Mouse (Mus musculus) G1E-ER4 (cell line): ENCODE results near the gene Prss57. TPM values are rescaled to one million over a fixed set of nuclear protein-coding genes. Genes with fewer than 3 reads are reported as not detected.

Experiments used
- GATA1 ChIP-seq: IDR thresholded peaks from one replicate; pipeline ENCODE4 v1.8.0; 2012; ENCODE audit warnings: low read length, inconsistent platforms
- polyA plus RNA-seq: library from polyadenylated mRNA; stranded (reverse); fragments of >175 nt; gene quantifications from 2 replicates; pipeline ENCODE4 v1.2.3, GENCODE M21; 2012

The Prss57 gene
- polyA plus RNA-seq, 1 experiment: not detected

DNA sequence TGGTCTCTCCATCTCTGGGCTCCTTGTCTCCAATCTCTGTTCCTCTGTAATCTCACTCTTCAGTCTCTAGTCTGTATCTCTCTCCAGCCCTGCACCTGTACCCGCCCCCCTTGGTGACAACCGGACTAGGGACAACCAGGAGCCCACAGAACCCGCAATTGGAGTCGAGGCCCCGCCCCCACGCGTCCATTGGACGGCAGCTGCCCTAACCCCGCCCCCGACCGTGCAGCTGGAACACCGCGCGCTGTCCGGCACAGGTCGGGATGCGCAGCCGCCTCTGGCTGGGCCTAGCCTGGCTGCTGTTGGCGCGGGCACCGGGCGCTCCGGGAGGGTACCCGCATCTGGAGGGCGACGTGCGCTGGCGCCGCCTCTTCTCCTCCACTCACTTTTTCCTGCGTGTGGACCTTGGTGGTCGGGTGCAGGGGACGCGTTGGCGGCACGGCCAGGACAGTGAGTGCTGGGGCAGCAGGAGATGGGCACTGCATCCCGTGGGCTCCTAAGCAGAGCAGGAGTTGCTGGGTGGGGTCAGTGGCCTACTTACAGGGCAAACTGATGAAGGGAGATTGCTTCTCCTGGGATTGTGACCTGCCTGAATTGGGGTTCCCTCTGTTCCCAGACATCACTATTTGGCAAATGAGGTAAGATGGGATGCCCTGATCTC is 35.8 kb downstream of the Prss57 start, which contains the start of gene Fgf22:
TSS of gene Fgf22 (plus strand) at position 221 of the 661 bp plus-strand sequence.
- no peak for TF ChIP-seq GATA1

DNA sequence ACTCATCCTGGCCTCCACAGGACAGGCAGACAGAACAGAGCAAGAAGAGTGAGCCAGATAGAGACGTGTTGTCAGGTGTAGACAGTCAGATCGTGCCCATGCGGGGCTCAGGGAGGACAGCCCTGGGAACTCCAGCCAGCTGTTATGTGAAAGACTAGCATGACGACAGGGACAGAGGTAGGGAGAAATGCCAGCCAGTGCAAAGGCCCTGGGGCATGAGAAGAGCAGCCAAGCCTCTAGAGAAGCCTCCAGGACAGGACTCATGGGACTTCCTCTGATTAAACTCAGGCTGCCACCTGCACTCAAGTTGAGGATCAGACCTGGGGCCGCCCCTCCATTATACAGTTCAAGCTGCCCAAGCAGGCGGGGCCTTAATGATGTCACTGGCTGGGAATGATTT is 42.3 kb downstream of the Prss57 start:
- TF ChIP-seq GATA1: no peak

DNA sequence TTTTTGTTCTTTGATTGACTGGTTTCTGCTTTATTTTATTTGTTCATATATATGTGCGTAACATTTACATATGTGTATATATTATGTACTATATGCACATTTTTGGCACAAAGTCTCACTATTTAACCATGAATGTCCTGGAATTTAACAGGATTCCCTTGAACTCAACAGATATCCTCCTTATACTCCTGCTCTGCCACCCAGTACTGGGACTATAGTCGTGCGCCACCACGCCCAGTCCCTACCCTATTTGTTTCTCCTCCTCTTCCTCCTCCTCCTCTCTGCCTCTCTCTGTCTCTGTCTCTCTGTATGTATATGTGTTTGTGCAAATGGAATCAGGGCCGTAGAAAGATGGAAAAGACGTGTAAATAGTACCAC is 44.0 kb downstream of the Prss57 start:
- TF ChIP-seq GATA1: no peak

GRCm38 (mm10) chr10:79745898-79746773 is 44.6 kb downstream of the Prss57 start, which contains the start of gene Polrmt:
TSS of gene Polrmt (minus strand) at chr10:79746581.
- TF ChIP-seq GATA1: no peak

DNA sequence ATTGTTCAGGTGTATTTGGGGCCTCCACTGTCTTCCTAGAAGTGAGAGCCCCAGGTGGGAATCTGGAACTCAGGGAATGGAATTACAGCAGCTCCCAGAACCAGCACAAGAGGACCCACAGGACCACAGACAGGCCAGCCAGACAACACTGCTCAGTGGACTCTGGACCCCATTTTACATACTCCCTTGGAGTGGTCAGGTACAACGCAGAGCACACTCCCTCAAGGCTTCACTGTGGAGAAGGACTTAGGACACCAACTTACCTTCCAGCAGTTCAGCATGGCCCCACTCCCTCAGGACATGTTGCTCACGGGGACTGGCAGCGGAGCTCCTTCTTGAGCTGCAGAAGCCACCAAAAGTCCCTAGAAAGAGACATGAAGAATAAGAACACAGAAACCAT is 45.4 kb downstream of the Prss57 start:
- no peak for TF ChIP-seq GATA1

DNA sequence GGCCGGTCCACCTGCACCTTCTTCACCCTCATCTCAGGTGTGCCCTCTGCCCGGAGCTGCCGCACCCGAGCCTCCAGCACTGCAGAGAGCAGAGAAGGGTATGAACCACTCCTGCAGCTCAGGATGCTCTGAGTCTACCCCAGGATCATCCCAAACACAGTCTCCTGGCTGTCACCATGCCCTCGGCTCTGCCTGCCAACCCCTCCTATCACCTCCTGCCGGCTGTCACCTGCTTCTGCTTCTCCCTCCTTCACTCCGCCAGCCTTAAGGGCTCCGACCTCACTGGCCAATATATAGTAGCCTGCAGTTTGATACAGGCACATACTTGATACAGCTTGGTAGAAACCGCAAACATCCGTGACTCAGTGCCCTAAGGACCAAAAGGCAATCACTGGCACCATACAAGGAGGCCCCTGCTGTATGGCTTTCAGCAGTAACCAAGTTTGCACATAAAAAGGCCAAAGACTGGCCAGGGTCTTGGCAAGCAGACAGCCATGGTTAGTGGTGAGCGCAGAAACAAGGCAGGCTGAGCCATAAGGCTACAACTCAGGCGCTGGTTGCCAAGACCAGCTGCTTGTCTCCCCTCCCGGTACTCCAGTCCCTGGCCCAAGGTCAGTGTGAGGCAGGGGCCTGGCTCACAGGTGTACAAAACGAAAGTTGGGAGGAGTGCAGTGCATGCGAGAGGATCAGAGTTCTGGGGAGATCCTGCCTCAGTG is 47.0 kb downstream of the Prss57 start:
- no peak for TF ChIP-seq GATA1

DNA sequence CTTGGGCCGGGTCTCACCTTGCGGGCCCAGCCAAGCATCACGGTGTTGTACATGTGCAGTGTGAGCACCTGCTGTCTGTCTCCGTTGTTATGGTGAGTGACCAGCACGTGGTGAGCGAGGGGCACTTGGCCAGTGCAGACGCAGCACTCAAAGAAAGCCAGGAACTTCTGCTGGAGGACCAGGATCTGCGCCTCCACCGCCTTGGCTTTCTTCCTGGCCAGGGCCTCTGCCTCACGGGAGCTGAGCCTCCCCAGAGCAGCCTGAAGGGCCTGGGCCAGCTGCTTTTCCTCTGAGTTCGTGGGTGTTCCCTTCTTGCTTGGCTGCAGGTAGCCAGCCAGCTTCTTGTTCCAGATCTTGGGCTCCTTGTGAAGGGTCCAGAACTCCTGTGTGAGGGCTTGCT is 47.6 kb downstream of the Prss57 start:
- no peak for TF ChIP-seq GATA1

GRCm38 (mm10) chr10:79740863-79741262 is 49.9 kb downstream of the Prss57 start:
- TF ChIP-seq GATA1: no peak

DNA sequence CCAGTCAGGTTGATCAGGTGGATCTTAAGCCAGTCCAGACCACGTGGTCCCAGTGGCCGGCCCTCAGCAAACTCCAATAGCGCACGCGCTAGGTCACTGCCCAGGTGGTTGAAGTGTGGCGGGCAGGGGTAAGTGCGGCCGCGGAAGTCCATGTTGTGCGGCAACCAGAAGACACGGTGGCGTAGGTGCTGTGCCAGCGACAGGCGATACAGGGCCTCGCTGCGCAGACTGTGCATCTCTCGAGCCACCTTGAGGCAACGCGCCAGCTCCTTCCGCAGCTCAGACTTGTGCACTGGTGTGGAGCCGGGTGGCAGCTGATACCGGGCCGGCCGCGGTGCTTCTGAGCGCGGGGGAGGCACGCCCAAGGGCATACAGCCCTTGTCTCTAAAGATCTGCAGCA is 51.5 kb downstream of the Prss57 start:
- no peak for TF ChIP-seq GATA1

GRCm38 (mm10) chr10:79738259-79738658 is 52.5 kb downstream of the Prss57 start:
- no peak for TF ChIP-seq GATA1

GRCm38 (mm10) chr10:79736706-79737105 is 54.1 kb downstream of the Prss57 start:
- TF ChIP-seq GATA1: no peak

GRCm38 (mm10) chr10:79735361-79735760 is 55.4 kb downstream of the Prss57 start:
- no peak for TF ChIP-seq GATA1

DNA sequence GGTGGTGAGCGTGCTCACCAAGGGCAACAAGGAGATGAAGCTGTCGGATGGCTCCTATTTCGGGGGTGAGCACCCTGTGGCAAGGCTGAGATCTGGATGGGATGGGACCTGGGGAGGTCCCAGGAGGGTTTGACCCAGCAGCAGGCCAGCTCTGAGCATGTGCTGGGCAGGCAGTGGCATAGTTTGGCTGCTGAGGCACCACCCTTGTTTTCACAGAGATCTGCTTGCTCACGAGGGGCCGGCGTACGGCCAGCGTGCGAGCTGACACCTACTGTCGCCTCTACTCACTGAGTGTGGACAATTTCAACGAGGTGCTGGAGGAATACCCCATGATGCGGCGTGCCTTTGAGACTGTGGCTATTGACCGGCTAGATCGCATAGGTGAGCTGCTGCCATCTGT is 56.9 kb downstream of the Prss57 start:
- TF ChIP-seq GATA1: no peak

DNA sequence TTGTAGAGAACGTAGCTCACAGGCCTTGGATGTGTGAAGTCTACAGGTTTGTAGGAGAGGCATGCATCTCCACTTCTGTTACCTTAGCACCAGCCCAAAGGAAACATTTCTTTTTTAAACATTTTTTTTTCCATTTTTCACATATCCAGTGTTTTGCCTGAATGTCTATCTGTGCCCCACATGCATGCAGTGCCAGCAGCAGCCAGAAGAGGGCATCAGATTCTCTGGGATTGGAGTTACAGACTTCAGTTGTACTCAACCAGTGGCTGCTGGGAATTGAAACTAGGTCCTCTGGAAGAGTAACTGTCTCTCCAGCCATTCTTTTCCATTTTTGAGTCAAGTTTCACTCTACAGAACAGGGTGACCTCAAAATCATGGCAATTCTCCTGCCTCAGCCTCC is 58.3 kb downstream of the Prss57 start:
- no peak for TF ChIP-seq GATA1

Other genes starting within 250 kb of the Prss57 start
- gene Mier2, start 235.8 kb downstream of the Prss57 start, polyA plus RNA-seq: 0.05 TPM in 1 of 2 replicates, not detected in the other
- not detected in 2 replicates for gene Theg, start 203.6 kb downstream of the Prss57 start, polyA plus RNA-seq
- not detected in 2 replicates for gene C2cd4c, start 176.9 kb downstream of the Prss57 start, polyA plus RNA-seq
- not detected in 2 replicates for gene Shc2, start 153.0 kb downstream of the Prss57 start, polyA plus RNA-seq
- not detected in 2 replicates for gene Odf3l2, start 145.2 kb downstream of the Prss57 start, polyA plus RNA-seq
- gene Madcam1, start 126.4 kb downstream of the Prss57 start, polyA plus RNA-seq: not detected in 2 replicates
- 119 and 126 TPM in 2 replicates for gene Tpgs1, start 121.6 kb downstream of the Prss57 start, polyA plus RNA-seq
- 540 and 646 TPM in 2 replicates for gene Cdc34, start 108.8 kb downstream of the Prss57 start, polyA plus RNA-seq
- 0.25 and 0.30 TPM in 2 replicates for gene Gzmm, start 101.9 kb downstream of the Prss57 start, polyA plus RNA-seq
- gene Bsg, start 86.5 kb downstream of the Prss57 start, polyA plus RNA-seq: 834 and 1,207 TPM in 2 replicates
- 0.49 and 0.78 TPM in 2 replicates for gene Hcn2, start 74.3 kb downstream of the Prss57 start, polyA plus RNA-seq
- gene Polrmt, start 44.4 kb downstream of the Prss57 start, polyA plus RNA-seq: 52.0 and 53.1 TPM in 2 replicates
- not detected in 2 replicates for gene Fgf22, start 35.9 kb downstream of the Prss57 start, polyA plus RNA-seq
- gene Rnf126, start 24.0 kb downstream of the Prss57 start, polyA plus RNA-seq: 373 and 414 TPM in 2 replicates
- gene Fstl3, start 13.7 kb downstream of the Prss57 start, polyA plus RNA-seq: 0.06 and 0.11 TPM in 2 replicates
- gene Palm, start 2.6 kb upstream of the Prss57 start, polyA plus RNA-seq: 0.82 and 1.2 TPM in 2 replicates
- not detected in 2 replicates for gene Misp, start 30.0 kb upstream of the Prss57 start, polyA plus RNA-seq
- gene Ptbp1, start 63.5 kb upstream of the Prss57 start, polyA plus RNA-seq: 1,266 and 1,318 TPM in 2 replicates
- gene Prtn3, start 83.5 kb upstream of the Prss57 start, polyA plus RNA-seq: 0.38 TPM in 1 of 2 replicates, not detected in the other
- not detected in 2 replicates for gene Plppr3, start 83.7 kb upstream of the Prss57 start, polyA plus RNA-seq
- not detected in 2 replicates for gene Elane, start 95.3 kb upstream of the Prss57 start, polyA plus RNA-seq
- gene Cfd, start 99.9 kb upstream of the Prss57 start, polyA plus RNA-seq: not detected in 2 replicates
- gene Med16, start 118.0 kb upstream of the Prss57 start, polyA plus RNA-seq: 64.2 and 66.0 TPM in 2 replicates
- not detected in 2 replicates for gene Gm26602, start 119.9 kb upstream of the Prss57 start, polyA plus RNA-seq
- 0.53 and 0.82 TPM in 2 replicates for gene Kiss1r, start 126.0 kb upstream of the Prss57 start, polyA plus RNA-seq
- gene R3hdm4, start 130.2 kb upstream of the Prss57 start, polyA plus RNA-seq: 229 and 234 TPM in 2 replicates
- 99.9 and 103 TPM in 2 replicates for gene Arid3a, start 136.1 kb upstream of the Prss57 start, polyA plus RNA-seq
- 85.4 and 95.5 TPM in 2 replicates for gene Wdr18, start 169.2 kb upstream of the Prss57 start, polyA plus RNA-seq
- gene Grin3b, start 179.8 kb upstream of the Prss57 start, polyA plus RNA-seq: 0.05 and 0.08 TPM in 2 replicates
- gene Tmem259, start 193.4 kb upstream of the Prss57 start, polyA plus RNA-seq: 308 and 394 TPM in 2 replicates
- gene Cnn2, start 197.6 kb upstream of the Prss57 start, polyA plus RNA-seq: 11.4 and 12.4 TPM in 2 replicates
- 23.5 and 25.3 TPM in 2 replicates for gene Abca7, start 205.5 kb upstream of the Prss57 start, polyA plus RNA-seq
- gene Arhgap45, start 225.7 kb upstream of the Prss57 start, polyA plus RNA-seq: 160 and 189 TPM in 2 replicates
- gene Polr2e, start 248.8 kb upstream of the Prss57 start, polyA plus RNA-seq: 180 and 263 TPM in 2 replicates